Mouse (Mus musculus) C2C12 (cell line): ENCODE results near the gene Robo1.

Experiments used
- CTCF ChIP-seq: IDR thresholded peaks from one replicate; pipeline ENCODE4 v1.5.1; 2011; ENCODE audit not compliant: control insufficient read depth, insufficient read depth, insufficient read length
- MAX ChIP-seq: IDR thresholded peaks from one replicate; pipeline ENCODE4 v1.6.1; 2011; ENCODE audit warnings: mild to moderate bottlenecking, control low read depth
- MYOD1 ChIP-seq: IDR thresholded peaks from one replicate; pipeline ENCODE4 v1.6.1; 2011; ENCODE audit warnings: low read depth; ENCODE audit not compliant: control insufficient read depth, insufficient read length
- USF1 ChIP-seq: IDR thresholded peaks from one replicate; pipeline ENCODE4 v1.6.1; 2011; ENCODE audit warnings: low read depth, mild to moderate bottlenecking, control low read depth, moderate library complexity

DNA sequence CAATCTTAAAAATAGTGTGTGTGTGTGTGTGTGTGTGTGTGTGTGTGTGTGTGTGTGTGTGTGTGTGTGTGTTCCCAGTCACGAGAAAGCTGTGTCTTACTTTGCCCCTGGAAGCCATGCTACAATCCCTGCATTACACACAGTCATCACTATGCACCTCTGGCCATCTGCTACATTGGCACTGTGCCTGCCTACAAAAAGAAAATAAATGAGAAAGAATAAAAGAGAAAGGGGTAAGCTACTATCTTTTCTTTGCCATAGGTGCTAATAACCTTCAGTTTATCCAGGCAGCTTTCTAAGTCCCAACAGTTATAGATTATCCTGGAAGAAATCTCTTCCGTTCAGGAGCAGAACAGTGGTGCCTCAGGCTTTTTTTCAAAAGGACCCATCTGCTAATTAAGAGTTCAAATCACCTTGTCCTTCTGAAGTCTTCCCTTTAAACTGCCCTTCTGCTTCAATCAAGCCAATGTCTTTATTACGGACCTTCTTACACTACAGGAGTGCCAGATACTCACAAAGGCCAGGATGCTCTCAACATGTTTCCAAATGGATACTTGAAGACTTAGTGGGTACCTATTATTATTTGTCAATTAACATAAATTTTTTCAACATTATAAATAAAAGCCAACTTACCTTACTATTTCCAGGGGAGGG is 277.2 kb downstream of the Robo1 start:
- TF ChIP-seq MAX (no peak), CTCF (no peak), USF1 (no peak), MYOD1 (no peak)
